Mouse (Mus musculus): Measurements from ENCODE around the gene Nmral1.

DNA sequence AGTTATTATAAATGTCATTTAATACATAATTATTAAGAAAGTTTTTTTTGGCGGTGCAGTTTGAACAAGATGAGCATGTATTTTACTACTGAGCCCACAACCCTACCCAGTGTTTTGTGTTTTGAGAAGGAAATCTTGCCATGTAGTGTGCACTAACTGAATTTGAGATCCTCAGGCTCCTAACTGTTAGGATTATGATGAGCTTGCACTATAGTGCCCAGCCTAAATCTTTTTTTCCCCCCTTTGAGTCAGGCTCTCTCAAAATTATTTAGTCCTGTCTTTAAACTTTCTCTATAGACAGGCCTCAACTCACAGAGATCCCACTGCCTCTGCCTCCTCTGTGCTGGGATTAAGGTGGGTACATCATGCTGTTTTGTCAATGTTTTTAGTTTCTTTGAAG is 8.4 kb upstream of the Nmral1 start:
- TF ChIP-seq CTCF (conservative IDR thresholded peaks at IDR 0.05; ENCODE audit: low read length) (no peak), NANOG (IDR thresholded peaks at IDR 0.05; ENCODE audit: borderline replicate concordance, low read length) (no peak)
